Mouse (Mus musculus): ENCODE measurements around the gene Cgnl1.

DNA sequence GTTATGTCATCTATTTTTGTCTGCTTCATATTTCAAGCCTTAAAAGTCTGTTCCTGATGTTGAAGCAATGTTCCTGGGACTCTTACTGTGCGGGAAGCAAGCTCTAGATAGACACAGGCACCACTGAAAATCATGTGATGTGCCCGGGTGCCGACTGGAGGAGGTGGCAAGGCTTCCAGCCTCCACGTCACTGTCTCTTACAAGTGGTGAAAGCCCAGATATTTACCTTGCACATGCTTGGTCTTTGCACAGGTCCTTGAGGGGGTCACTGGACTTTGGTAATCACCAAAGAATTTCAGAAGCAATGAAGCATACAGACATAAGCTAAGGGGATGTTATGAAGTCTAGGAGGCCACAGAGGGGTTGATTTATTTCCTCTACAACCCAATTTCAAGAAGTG lies 149.4 kb downstream of the Cgnl1 start:
- TF ChIP-seq EP300 (IDR thresholded peaks at IDR 0.05; ENCODE audit: low read depth) (no peak), CTCF (IDR thresholded peaks at IDR 0.05; ENCODE audit: low read depth) (no peak)

Data from liver, postnatal 0 days (tissue).